Mouse (Mus musculus) G1E (cell line): Measurements from ENCODE around the gene Zfp990. TPM values are rescaled to one million over a fixed set of nuclear protein-coding genes. Genes with fewer than 3 reads are reported as not detected.
"Not testable (repeated sequence)": the region's sequence is repeated elsewhere in the genome, so short reads cannot be mapped to it uniquely, and the experiment has no call there.

Experiments used
- ATAC-seq: 2 replicates; pipeline ENCODE4 v1.8.0; 2016; ENCODE audit warnings: mild to moderate bottlenecking; ENCODE audit not compliant: insufficient number of reproducible peaks, poor library complexity, low FRiP score, severe bottlenecking; ENCODE audit errors: extremely low read depth
- DNase-seq: peaks from one replicate; pipeline ENCODE4 v3.0.0; 2012; ENCODE audit warnings: low spot score
- H3K27me3 ChIP-seq: 2 replicates; pipeline ENCODE4 v1.6.1; 2012; ENCODE audit warnings: mild to moderate bottlenecking, low read length, inconsistent platforms; ENCODE audit not compliant: insufficient read depth
- H3K36me3 ChIP-seq: replicated peaks from 2 replicates; pipeline ENCODE3; 2012; ENCODE audit warnings: mild to moderate bottlenecking, inconsistent platforms
- H3K4me1 ChIP-seq: 2 replicates; pipeline ENCODE4 v1.6.1; 2012; ENCODE audit warnings: low read depth, low read length, inconsistent platforms, mixed read lengths; ENCODE audit not compliant: insufficient read depth
- H3K4me3 ChIP-seq: 2 replicates; pipeline ENCODE4 v1.5.1; 2012; ENCODE audit warnings: low read depth, mild to moderate bottlenecking, inconsistent platforms, low read length, moderate library complexity, mixed read lengths
- H3K9me3 ChIP-seq: replicated peaks from 2 replicates; pipeline ENCODE4 v1.6.1; 2012; ENCODE audit warnings: inconsistent platforms
- polyA plus RNA-seq: library from polyadenylated mRNA; stranded (reverse); fragments of >175 nt; gene quantifications from 2 replicates; pipeline ENCODE4 v1.2.3, GENCODE M21; 2012
- total RNA-seq, 2 experiments: library from RNA; stranded (forward) in 1 of 2; stranded (reverse) in 1 of 2; fragments of 200-1000 nt in 1 of 2; fragments of >200 nt in 1 of 2; fragmentation: Nextera tagmentation in 1 of 2; gene quantifications; 2 replicates each; pipeline ENCODE4 v1.2.3; 2014 to 2017

Zfp990 gene
- total and polyA plus RNA-seq, 3 experiments: 2.0 to 116 (median 36.1) TPM

DNA sequence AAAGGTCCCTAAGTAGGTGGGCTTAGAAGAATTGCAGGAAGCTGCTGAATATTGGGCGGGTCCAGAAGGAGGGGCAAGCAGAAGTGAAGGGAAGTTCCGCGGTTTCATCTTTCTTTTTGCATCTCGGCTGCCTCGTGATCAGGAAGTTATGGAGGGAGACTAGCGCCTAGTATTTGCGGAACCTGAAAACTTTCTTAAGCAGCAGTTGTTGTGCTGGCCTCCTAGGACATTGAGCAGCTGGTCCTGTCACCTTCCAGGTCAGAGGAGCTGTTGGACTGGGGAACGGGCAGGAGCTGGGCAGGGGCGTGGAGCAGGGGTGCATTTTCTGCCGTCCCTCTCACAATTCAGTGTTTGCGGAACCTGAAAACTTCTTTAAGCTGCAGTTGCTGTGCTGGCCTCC is 74.5 kb downstream of the Zfp990 start, which contains the start of gene Gm13212:
Gene Gm13212, plus strand, starts transcription at position 89 of the 400 bp plus-strand sequence.
- H3K36me3 ChIP-seq, H3K4me1 ChIP-seq, H3K9me3 ChIP-seq, ATAC-seq, DNase-seq, H3K27me3 ChIP-seq: not testable (repeated sequence)
- H3K4me3 ChIP-seq: peak within 1 kb of the TSS; percentile 64

DNA sequence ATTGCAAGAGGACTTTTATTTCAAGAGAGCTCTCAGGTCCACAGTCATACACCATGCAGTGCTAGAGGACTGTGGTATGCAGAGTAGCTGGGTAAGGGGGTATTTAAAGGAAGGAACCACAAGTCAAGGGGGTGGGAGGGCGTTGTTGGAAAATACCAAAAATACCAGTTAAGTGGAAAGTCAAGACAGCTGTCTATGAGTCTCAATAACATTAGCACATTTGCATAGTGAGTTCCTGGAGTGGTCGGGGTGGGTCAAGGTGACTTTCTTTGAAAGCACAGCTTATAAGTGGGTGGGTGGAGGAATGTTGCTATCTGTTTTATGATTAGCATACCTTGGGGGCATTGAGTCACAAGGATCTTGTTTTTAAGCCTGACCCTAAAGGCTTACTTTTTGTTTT is 75.5 kb downstream of the Zfp990 start:
- not testable (repeated sequence) for H3K36me3 ChIP-seq, H3K27me3 ChIP-seq, H3K4me3 ChIP-seq, H3K4me1 ChIP-seq, DNase-seq, H3K9me3 ChIP-seq, ATAC-seq

Other genes starting within 250 kb of the Zfp990 start
- not detected in 2 replicates for gene Tnfrsf8, start 195.6 kb upstream of the Zfp990 start, total RNA-seq (2014; fragmentation: Nextera tagmentation)
- 0.16 TPM in 1 of 2 replicates, not detected in the other for gene Tnfrsf8, start 195.6 kb upstream of the Zfp990 start, total RNA-seq (2017)
- not detected in 2 replicates for gene Tnfrsf8, start 195.6 kb upstream of the Zfp990 start, polyA plus RNA-seq
- 1.4 TPM in 2 replicates for gene Gm13212, start 74.4 kb downstream of the Zfp990 start, total RNA-seq (2014; fragmentation: Nextera tagmentation)
- 1.7 and 1.8 TPM in 2 replicates for gene Gm13212, start 74.4 kb downstream of the Zfp990 start, total RNA-seq (2017)
- 0.04 TPM in 2 replicates for gene Gm13212, start 74.4 kb downstream of the Zfp990 start, polyA plus RNA-seq
- gene Zfp980, start 159.9 kb downstream of the Zfp990 start, total RNA-seq (2014; fragmentation: Nextera tagmentation): not detected in 2 replicates
- gene Zfp980, start 159.9 kb downstream of the Zfp990 start, total RNA-seq (2017): 0.29 and 0.44 TPM in 2 replicates
- not detected in 2 replicates for gene Zfp980, start 159.9 kb downstream of the Zfp990 start, polyA plus RNA-seq